Mouse (Mus musculus): ENCODE results near the gene Lgr4.

Lgr4 gene

DNA sequence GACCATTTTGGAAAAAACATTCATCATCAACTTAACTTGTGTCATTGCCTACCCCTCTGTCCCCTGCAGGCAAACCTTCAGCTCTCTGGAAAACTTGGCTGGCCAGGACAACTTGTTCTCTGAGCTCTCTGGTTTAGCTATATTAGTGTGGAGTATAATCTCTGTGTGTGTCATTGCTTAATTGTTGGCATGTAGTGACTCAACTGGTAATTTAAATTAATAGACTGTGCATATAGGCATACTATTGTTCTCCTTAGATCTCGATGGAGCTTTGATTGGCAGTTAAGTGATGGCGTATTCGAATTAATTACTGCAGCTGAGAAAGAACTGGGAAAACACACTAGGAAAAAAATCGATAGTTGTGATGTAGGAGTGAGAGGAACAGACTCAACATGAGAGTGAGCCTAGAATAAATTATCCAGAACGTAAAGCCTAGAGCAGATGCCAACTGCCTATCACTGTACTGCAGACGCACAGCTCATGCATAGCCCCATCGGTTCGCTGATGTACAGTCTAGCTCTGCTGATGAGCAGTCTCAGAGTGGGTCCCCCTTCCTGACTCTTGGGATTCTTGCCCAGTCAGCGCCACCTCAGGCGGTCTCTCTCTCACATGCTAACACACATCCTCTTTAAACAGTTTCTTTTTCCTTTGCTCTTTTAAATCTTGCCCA lies 35.7 kb downstream of the Lgr4 start:
- DNase-seq = no peak

DNA sequence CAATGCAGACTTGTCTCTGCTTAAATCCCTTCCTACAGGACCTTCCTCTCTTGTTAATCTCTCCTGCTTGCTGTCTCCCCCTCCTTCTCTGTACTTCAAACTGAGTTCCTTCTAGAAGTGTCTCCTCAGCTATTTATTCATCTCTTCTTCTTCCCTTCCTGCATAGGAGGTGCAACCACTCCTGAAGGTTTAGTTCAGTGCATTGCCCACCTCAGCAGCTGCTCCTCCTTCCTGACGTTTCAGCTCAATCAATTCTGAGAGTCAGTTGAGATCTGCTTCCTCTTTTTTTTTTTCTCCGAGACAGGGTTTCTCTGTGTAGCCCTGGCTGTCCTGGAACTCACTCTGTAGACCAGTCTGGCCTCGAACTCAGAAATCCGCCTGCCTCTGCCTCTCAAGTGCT lies 36.4 kb downstream of the Lgr4 start:
- no peak for DNase-seq

DNA sequence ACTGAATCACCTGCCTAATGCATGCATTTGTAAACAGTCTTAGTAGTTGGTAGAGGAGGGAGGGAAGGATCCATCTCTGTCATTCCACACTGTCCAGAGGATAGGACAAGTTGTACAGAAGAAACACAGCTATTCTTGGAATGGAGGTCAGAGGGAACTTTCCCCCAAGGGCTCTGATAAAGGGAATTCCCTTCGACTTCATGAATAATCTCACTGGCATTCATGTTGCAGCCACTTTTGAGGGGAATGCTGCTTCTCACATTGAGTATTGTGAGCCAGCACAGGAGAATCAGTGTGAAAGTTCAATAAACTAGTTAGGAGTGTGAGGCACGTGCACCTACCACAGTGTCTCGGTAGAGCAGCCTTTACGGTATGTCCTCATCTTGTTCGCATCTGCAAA lies 37.6 kb downstream of the Lgr4 start:
- no peak for DNase-seq

DNA sequence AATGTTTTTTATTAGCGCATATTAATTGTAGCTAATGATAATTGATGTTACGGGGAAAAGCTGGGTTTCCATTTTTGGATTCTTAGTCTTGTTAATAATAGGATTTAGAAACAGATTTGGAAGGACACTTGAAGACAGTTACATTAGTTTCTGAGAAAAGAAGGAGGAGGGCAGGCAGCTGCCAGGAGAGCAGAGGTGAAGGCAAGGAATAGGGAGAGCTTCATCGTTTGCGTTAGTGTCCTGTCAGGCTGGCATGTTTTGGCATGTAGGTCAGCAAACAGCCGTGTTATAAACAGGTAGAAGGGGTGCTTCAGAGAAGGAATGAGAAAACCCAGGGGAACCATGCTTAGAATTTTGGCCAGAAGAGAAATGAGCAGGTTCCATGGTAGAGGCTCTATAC lies 38.5 kb downstream of the Lgr4 start:
- DNase-seq = no peak

DNA sequence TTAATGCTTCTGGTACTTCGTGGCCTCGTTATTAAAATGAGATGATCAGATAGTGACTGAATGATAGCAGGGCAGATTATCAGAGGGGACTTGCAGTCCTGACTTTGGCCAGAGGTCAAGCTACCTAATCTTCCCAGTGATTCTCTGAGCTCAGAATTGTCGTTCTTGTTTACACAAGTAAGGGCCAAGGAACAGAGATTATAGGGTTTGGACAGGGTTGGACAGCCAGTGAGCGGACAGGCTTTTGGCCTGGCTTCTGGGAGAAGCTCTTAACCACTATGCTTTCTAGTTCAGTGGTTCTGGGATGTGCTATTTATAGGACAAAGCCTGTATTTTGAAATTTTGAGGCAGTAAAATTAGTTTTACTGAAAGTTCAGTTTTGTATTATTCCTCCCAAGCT lies 39.3 kb downstream of the Lgr4 start:
- no peak for DNase-seq

DNA sequence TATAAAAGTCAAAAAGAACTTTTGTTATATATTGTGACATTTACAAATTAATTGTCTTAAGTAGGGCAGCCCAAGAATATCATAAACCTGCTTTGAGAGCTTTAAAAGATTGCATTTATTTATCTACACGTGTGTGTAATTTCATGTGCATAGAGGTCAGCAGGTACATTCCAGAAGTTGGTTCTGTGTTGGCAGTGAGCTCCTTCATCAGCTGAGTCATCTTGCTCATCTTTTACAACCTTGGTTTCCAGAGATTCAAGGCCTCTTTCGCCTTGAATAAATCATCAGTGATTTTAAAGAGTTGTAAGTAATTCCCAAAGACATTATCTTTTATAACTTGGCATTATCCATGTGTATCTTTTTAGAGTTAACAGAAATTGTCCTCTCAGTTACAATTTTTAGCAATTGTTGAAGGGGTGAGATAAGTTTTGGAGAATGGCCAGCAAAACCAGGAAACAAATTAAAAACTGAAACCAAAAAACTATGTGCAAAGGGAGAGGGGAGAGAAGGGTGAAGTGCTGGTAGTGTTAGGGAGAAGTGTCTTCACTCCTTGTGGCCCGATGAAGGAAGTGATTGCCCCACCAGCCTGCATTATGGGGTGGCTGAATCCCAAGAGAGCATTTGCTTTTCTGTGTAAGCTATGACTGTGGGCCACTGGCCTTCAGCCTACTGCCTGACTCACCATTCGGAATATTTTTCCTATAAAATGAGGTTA lies 41.4 kb downstream of the Lgr4 start:
- peak; percentile 9 to 31 for DNase-seq

DNA sequence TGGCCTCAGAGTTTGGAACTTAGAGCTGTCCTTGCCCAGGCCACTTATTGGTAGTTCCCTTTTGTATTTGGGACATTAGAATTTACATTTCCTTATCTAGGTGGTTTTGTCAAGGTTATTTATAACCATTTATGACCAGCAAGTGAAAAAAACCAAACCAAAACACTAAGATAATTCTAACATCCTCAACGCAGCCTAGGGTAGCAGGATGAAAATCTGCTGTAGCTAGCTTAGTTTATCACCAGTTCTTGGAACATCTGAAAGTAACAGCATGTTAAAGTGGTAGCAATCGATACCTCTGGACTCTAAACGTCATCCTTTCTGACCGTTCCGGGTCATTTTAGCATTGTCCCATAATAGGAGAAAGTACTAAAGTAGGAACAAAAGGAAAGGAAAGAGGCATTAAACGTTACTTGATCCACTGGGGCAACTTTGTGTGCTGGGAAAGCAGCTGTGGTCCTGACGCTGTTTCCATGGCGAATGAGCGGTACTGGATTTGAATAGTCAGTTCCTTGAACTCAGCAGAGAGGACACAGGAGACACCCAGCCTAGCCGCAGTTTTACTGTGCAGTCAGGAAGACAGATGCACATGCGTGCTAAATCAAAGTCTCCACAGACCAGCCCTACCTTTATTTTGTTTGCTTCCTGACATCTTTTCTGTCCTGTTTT lies 42.1 kb downstream of the Lgr4 start:
- no peak for DNase-seq

DNA sequence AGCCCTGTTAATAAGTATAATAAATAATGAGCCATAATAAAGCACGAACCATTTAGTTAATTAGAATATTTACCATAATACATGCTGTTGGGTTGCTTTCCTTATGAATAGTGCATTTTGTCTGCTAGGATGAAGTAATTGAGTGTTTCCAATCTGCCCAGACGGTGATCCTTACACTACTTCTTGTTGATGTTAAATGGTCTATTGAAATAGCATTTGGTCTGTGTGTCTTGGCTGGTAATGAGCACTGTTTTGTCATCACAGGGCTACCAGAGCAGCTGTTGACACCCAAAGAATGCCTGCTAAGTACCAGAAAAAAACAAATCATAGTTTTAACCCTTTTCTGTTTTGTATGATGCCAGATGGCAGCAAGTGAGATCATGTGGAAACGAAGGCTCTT lies 42.8 kb downstream of the Lgr4 start:
- no peak for DNase-seq

DNA sequence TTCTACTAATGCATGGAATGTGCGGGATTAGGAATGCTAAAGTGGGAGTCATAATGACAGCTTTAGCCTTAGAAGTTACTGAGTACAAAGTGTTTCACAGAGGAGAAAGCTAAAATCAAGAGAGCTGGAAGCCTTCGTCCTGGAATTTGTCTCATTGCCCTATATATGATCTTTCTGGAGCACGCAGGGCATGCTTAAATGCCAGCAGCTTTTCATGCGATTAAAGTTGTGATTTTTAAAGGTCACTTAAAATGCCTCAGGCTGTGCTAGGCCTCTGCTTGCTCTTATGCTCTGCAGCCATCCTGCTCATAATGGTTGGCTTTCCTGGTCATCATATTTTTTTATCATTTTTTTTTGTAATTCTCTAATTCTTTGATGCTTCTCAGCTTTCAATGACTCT lies 43.7 kb downstream of the Lgr4 start:
- DNase-seq = no peak

DNA sequence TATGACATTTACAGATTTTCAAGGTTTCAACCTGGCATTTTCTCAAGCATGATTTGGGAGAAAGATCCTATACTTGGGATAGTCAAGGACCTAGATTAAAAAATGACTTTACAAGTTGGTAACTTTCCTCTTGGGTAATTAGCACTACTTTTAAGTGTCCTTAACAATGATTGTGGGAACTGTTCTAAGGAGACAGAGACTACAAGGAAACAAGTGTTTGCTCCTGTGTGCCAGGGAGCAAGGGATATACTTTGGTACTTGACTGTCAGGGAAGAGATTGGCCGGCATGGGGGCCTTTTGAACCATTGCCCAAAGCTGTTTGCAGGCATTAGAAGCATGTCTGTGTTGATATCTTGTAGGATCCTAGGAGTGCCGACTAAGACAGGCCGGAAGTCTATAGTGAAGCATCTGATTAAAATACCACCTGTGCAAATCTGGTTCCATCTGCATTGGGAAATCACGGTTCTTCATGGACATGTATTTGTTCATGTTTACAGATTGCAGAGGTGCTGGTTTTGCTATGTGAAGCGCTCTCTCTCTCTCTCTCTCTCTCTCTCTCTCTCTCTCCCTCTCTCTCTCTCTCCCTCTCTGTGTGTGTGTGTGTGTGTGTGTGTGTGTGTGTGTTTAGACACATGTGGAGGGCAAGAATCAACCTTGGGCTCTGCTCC lies 46.3 kb downstream of the Lgr4 start:
- DNase-seq = no peak

DNA sequence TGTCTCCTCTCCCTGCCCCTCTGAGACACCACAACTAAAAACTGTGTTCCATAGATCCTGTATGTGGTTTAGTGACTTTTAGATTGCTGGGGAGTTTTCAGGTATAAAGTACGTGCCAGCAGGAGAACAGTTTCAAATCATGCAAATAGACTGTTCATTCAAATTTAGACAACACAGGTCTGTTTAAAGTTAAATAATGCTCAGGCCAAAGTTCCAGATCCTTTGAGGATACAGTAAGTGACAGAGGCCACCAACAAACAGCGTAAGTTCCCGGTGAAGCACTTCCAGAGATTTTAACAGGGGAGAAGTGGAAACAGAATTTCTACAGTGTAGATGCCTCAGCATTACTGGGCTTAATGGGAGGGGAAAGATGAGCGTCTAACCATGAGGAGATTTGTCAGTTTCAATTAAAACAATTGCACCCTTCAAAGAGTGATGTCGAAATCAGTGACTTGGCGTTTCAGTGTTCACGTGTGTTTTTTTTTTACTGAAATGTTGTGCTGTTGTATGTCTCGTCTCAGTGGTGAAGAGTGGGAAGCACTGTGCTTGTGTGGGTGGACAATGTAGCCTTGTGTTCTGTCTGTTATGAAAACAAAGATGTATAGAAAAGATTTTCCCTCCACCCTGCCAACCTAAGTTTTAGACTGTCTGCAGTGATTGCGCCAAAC lies 48.4 kb downstream of the Lgr4 start:
- DNase-seq = no peak

DNA sequence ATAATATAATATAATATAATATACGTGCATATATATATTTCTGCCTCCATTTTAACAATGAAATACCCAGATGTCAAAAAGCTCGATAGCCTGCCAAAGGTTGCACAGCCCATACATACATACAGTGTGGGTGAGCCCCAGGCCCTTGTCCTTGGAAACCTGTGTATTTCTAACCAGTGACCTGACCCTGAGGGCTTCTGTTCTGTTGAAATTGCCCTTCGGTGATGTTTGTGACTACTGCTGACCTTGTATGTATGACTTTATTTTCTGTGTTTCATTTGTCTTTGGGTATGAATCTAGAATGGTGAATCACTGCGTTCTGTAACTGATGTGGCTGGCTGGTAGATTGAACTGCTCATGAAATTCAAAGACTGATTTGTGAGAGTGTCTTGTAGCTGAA lies 49.4 kb downstream of the Lgr4 start:
- no peak for DNase-seq

DNA sequence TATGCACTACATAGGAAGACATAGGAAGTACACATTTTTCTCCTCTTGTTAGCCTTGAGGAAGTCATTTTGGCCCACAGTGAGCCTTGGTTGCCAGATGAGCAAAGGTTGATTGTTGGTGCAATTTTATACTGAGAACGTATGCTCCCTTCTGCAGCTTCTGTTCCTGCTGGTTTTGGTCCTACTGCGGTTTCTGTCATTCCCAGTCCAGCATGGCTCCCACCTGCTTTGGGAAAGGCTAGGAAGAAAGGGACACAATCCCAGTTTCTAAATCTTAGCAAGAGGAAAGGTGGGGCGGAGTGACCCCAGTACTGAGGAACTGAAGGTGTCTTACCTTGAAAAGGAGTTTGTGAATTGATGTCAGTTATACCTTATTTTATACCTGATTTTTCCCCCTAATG lies 51.9 kb downstream of the Lgr4 start:
- DNase-seq = no peak

DNA sequence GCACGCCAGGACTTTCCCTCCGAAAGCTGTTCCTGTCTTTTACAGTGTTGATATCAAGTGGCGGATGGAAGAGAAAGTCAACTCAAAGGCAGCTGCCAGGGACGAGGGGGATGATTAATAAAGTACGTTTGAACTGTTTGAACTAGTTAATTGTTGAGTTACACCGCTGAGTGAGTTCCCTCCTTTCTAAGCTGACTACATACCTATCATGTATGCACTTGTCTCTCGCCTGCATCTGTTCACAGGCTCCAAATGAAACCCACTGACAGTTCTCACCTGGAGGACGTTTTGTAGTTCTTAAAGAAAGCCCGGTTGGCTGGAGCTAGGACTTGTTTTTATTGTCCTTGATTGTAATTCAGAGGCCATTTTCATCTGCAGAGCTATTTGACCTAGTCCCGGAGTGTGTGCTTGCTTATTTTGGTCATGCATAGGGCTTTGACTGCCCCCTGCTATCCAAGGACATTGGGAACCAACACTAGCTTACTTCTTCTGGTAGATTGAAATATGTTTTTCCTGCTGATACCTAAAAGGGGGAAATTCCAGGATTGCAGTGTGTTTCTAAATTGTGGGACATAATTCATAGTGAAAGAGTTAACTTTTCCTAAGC lies 52.6 kb downstream of the Lgr4 start:
- no peak for DNase-seq

DNA sequence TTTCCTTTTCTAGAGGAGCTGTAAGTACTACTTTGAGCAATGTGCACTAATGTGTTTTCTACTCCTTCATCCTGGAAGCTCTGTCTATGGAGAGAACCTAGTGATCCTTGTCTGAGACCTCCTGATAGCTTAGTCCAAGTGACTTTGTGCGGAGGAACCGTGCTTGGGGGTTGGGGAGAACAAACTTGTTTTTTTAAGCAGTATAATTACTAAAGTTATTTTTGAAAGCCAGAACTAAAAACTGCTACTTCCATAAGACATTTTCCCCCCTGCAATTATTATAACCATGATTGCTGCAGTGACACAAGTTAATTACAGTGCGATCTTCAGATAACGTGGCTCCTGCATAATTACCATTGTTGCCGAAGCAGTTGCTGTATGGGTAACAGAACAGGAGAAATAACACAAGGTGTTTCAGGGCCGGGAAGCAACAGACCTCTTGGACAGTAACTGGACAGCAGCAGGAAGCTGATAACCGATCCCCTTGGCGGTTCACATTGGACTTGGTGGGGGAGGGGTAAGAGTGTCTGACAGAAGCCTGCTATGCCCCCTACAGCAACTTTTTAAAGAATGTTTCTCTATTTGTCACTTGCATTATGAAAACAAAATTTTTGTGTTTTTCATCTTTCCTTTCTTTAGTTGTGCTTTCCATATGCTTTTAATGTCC lies 53.4 kb downstream of the Lgr4 start:
- no peak for DNase-seq

DNA sequence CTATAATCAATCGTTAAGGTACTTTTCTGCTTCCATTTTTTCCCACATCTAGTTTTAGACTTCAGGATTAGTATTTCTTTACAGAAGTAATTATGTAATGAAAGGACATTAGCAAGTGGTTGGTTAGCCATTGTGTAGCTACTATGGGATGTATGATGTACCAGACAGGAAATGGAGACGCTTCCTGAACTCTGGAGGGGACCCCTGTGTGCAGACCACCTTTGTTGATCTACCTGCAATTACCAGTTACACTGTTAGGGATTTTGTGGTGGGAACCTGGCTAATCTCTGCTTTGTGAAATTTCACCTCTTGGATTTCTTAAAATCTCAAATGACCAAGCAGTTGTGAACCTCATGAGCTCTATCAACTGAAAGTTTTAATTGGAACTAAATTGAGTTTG lies 54.9 kb downstream of the Lgr4 start:
- DNase-seq = no peak

DNA sequence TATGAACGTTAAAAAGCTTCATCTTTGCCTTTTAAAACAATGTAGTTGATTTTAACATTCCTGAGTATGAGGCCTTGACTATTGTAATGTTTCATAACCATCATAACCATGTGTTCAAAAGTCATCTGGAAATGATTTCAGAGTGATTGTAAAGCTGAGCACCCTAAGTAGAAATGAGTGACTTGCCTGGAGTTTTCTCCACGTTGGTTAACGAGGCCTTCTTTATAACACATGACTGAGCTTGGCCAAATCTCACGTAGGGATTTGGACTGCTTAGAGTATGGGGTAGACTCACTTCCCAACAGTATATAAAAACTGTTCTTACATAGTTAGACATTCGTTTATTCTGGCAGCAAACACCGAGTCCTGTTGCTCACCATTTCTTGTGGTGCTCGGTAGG lies 55.5 kb downstream of the Lgr4 start:
- no peak for DNase-seq

DNA sequence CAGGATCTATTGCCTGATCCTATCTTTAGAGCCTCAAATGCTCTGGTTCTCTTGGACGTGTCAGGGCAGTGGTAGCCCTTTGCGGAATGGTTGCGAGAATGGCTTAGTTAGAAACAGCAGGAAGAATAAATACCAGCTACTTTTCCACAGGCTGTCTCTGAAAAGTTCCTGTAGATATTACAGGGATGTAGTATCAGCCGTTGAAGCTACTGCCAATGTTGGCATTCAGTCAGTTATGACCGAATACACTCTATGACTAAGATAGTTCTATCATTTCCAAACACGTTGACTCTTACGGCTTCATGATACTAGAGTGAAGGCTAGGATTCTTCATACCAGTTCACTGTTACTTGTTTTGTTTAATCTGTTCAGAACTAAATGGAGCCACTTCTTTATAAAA lies 57.4 kb downstream of the Lgr4 start:
- DNase-seq = no peak

DNA sequence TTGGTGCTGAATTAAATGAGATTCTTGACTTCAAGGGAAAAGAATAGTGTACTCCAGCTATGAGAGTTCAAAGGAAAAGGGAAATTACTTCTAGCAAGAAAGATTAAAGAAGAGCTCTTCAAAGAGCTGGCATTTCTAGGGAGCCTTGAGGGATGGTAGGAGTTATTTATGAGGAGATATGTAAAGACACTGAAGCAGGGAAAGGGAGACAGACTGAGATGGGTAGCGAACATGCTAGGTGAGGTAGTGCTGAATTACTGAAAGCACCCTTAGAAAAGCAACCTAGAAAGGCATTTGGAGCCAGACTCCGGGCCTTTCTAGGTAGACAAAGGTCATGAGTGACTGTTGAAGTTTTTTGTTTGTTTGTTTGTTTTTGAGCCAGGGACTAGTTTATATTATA lies 58.7 kb downstream of the Lgr4 start:
- no peak for DNase-seq

DNA sequence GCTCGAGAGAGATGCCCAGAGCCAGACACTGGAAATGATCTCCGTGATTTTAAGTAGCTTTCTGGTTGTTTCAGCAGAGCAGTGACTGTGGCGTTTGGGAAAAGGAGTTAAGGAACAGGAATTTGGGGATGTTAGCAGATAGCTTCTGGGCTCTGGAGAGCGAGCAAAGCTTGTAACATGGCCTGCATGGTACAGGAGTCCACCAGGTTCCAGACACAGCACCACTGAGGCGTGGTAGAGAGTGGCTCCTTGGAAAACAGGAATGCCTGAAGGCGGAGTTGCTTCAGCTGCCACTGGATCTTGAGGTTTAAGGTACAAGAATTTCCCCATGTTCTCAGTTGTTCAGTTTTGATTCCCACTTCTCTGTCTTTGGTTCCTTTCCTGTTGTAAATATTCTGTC lies 59.9 kb downstream of the Lgr4 start:
- no peak for DNase-seq

DNA sequence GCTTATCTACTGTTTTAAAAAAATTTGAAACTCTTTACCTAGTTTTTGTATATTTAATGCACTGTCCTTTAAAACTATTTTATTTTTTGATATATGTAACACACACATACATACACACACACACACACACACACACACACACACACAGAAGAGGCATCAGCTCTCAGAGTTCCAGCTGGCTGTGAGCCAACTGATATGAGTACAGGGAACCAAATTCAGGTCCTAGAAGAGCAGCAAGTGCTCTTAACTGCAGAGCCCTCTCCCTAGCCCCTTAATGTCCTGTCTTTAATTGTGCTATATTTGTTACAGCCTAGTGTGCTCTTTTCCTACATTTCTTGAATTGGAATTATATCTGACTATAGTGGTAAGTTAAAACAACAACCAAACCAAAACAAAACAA lies 61.8 kb downstream of the Lgr4 start:
- DNase-seq = no peak

DNA sequence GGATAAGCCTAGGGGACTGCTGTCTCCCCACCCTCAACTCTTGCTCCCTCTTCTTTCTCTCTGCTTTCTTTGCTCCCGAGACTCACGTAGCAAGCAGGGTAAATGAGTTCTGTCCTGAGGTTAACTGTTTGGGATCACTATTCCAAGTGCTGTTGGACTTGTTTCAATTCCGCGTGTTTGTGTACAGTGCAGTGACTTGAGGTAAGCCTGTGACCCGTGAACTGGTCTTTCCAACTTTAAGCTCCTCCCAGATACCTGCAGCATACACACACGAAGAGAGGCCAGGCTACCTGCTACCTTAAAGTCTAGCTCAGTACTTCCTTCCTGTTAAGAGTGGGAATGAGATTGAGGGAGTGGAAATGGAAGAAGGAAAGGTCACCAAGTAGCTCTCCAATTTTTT lies 66.0 kb downstream of the Lgr4 start:
- no peak for DNase-seq

Measured in lung, postnatal 4 days (tissue).